Mouse (Mus musculus): ENCODE results near the gene Olfr212. TPM values are rescaled to one million over a fixed set of nuclear protein-coding genes. Genes with fewer than 3 reads are reported as not detected.
"Not testable (repeated sequence)": the region's sequence is repeated elsewhere in the genome, so short reads cannot be mapped to it uniquely, and the experiment has no call there.

Gene Olfr212
- polyA plus RNA-seq, 1 experiment, result not detected

GRCm38 (mm10) chr6:116495960-116496359, 10.4 kb upstream of the Olfr212 start:
- Histone ChIP-seq H3K27me3 (ENCODE audit: control insufficient read depth) (no peaks in the 10 kb centered on the region), H3K4me3 (replicated peaks) (no peak overlapping the region), H3K9me3 (ENCODE audit: control insufficient read depth, low read length) (peaks cover under 1% of the 10 kb centered on the region; the same call in 1 of the 2 replicates), H3K4me1 (ENCODE audit: control insufficient read depth) (no peaks in the 10 kb centered on the region), H3K36me3 (ENCODE audit: control insufficient read depth) (no peaks in the 10 kb centered on the region)
- no peak for TF ChIP-seq TAL1 (IDR thresholded peaks at IDR 0.05; ENCODE audit: low read length)
- no peak for TF ChIP-seq GATA1 (IDR thresholded peaks at IDR 0.05; ENCODE audit: low read length)

GRCm38 (mm10) chr6:116514832-116515231, 8.5 kb downstream of the Olfr212 start:
- TF ChIP-seq TAL1 (IDR thresholded peaks at IDR 0.05; ENCODE audit: low read length) (no peak), GATA1 (IDR thresholded peaks at IDR 0.05; ENCODE audit: low read length) (no peak)
- no peaks in the 10 kb centered on the region for H3K4me1 ChIP-seq (ENCODE audit: control insufficient read depth)
- H3K27me3 ChIP-seq (ENCODE audit: control insufficient read depth), result no peaks in the 10 kb centered on the region
- no peaks in the 10 kb centered on the region for H3K36me3 ChIP-seq (ENCODE audit: control insufficient read depth)
- no peak overlapping the region for H3K4me3 ChIP-seq (replicated peaks)
- H3K9me3 ChIP-seq (ENCODE audit: control insufficient read depth, low read length), result peaks cover 2% of the 10 kb centered on the region; the same call in 1 of the 2 replicates

GRCm38 (mm10) chr6:116538156-116538555, 31.8 kb downstream of the Olfr212 start, which contains the start of gene Olfr213:
Olfr213 (plus strand) TSS chr6:116538456.
- TF ChIP-seq TAL1 (IDR thresholded peaks at IDR 0.05; ENCODE audit: low read length) (no peak), GATA1 (IDR thresholded peaks at IDR 0.05; ENCODE audit: low read length) (no peak)
- Histone ChIP-seq H3K4me3 (replicated peaks) (no peak within 1 kb of the TSS), H3K27me3 (ENCODE audit: control insufficient read depth) (no peaks in the 10 kb centered on the region), H3K36me3 (ENCODE audit: control insufficient read depth) (no peaks in the 10 kb centered on the region), H3K9me3 (ENCODE audit: control insufficient read depth, low read length) (no peaks in the 10 kb centered on the region), H3K4me1 (ENCODE audit: control insufficient read depth) (no peaks in the 10 kb centered on the region)

GRCm38 (mm10) chr6:116542500-116542899, 36.2 kb downstream of the Olfr212 start:
- Histone ChIP-seq H3K36me3 (ENCODE audit: control insufficient read depth) (no peaks in the 10 kb centered on the region), H3K4me1 (ENCODE audit: control insufficient read depth) (no peaks in the 10 kb centered on the region), H3K4me3 (replicated peaks) (no peak overlapping the region), H3K9me3 (ENCODE audit: control insufficient read depth, low read length) (no peaks in the 10 kb centered on the region), H3K27me3 (ENCODE audit: control insufficient read depth) (no peaks in the 10 kb centered on the region)
- TF ChIP-seq GATA1 (IDR thresholded peaks at IDR 0.05; ENCODE audit: low read length) (no peak), TAL1 (IDR thresholded peaks at IDR 0.05; ENCODE audit: low read length) (no peak)

- H3K27me3 ChIP-seq (ENCODE audit: control insufficient read depth); H3K4me3 ChIP-seq (replicated peaks); H3K36me3 ChIP-seq (ENCODE audit: control insufficient read depth); H3K4me1 ChIP-seq (ENCODE audit: control insufficient read depth); H3K9me3 ChIP-seq (ENCODE audit: control insufficient read depth, low read length): not testable (repeated sequence)
These were observed 44.5 kb downstream of the Olfr212 start, which contains the start of gene Gm5580 for GRCm38 (mm10) chr6:116550841-116551240. Gm5580 (plus strand) TSS chr6:116551141.

- H3K27me3 ChIP-seq (ENCODE audit: control insufficient read depth), result no peaks in the 10 kb centered on the region
These were observed 47.6 kb downstream of the Olfr212 start, which contains the start of gene Olfr214 for GRCm38 (mm10) chr6:116553935-116554334. Olfr214 (plus strand) TSS chr6:116554235.

GRCm38 (mm10) chr6:116554952-116555351, 48.6 kb downstream of the Olfr212 start:
- no peaks in the 10 kb centered on the region for H3K4me1 ChIP-seq (ENCODE audit: control insufficient read depth)
- H3K27me3 ChIP-seq (ENCODE audit: control insufficient read depth), result no peaks in the 10 kb centered on the region
- peaks cover 6% of the 10 kb centered on the region for H3K9me3 ChIP-seq (ENCODE audit: control insufficient read depth, low read length)
- no peaks in the 10 kb centered on the region for H3K36me3 ChIP-seq (ENCODE audit: control insufficient read depth)
- TF ChIP-seq TAL1 (IDR thresholded peaks at IDR 0.05; ENCODE audit: low read length) (no peak), GATA1 (IDR thresholded peaks at IDR 0.05; ENCODE audit: low read length) (no peak)
- H3K4me3 ChIP-seq (replicated peaks), result no peak overlapping the region

More at GRCm38 (mm10) chr6:116553935-116554334, 47.6 kb downstream of the Olfr212 start, which contains the start of gene Olfr214:
- Histone ChIP-seq H3K9me3 (ENCODE audit: control insufficient read depth, low read length) (peaks cover 6% of the 10 kb centered on the region), H3K4me1 (ENCODE audit: control insufficient read depth) (no peaks in the 10 kb centered on the region), H3K4me3 (replicated peaks) (no peak within 1 kb of the TSS), H3K36me3 (ENCODE audit: control insufficient read depth) (no peaks in the 10 kb centered on the region)
- TF ChIP-seq GATA1 (IDR thresholded peaks at IDR 0.05; ENCODE audit: low read length), result no peak
- no peak for TF ChIP-seq TAL1 (IDR thresholded peaks at IDR 0.05; ENCODE audit: low read length)

Other genes starting within 250 kb of the Olfr212 start
- gene Zfand4, start 242.3 kb upstream of the Olfr212 start, polyA plus RNA-seq (2012), result 0.05 and 0.08 TPM in 2 replicates
- 4.5 and 5.5 TPM in 2 replicates for gene March8, start 168.5 kb upstream of the Olfr212 start, polyA plus RNA-seq (2012)
- gene Alox5, start 45.3 kb upstream of the Olfr212 start, polyA plus RNA-seq (2012), result 0.08 TPM in 1 of 2 replicates, not detected in the other
- gene Olfr211, start 17.4 kb upstream of the Olfr212 start, polyA plus RNA-seq (2012), result not detected in 2 replicates
- not detected in 2 replicates for gene Olfr213, start 31.9 kb downstream of the Olfr212 start, polyA plus RNA-seq (2012)
- gene Gm5580, start 44.6 kb downstream of the Olfr212 start, polyA plus RNA-seq (2012), result not detected in 2 replicates
- not detected in 2 replicates for gene Olfr214, start 47.7 kb downstream of the Olfr212 start, polyA plus RNA-seq (2012)
- gene Olfr215, start 77.7 kb downstream of the Olfr212 start, polyA plus RNA-seq (2012), result not detected in 2 replicates
- gene Zfp422, start 122.5 kb downstream of the Olfr212 start, polyA plus RNA-seq (2012), result 0.02 and 0.04 TPM in 2 replicates
- gene Depp1, start 144.1 kb downstream of the Olfr212 start, polyA plus RNA-seq (2012), result 0.03 and 0.11 TPM in 2 replicates
- gene Rassf4, start 167.4 kb downstream of the Olfr212 start, polyA plus RNA-seq (2012), result 0.02 and 0.07 TPM in 2 replicates
- not detected in 2 replicates for gene Tmem72, start 210.4 kb downstream of the Olfr212 start, polyA plus RNA-seq (2012)

All from erythroblast, embryonic 14.5 days (primary cell).